Mouse (Mus musculus) bone marrow, adult 2 months (tissue): ENCODE measurements around the gene Kif14.

Experiments used
- CTCF ChIP-seq: fragments of 200-500 bp; IDR thresholded peaks from 2 replicates; pipeline ENCODE4 v1.5.1; 2011; ENCODE audit warnings: low read length, control low read depth; ENCODE audit not compliant: control insufficient read depth, insufficient read depth
- POLR2A ChIP-seq: fragments of 200-500 bp; IDR thresholded peaks from 2 replicates; pipeline ENCODE4 v1.6.1; 2011; ENCODE audit warnings: low read depth, mild to moderate bottlenecking, control low read depth, low read length, borderline replicate concordance; ENCODE audit not compliant: control insufficient read depth

GRCm38 (mm10) chr1:136550285-136550684 lies 84.1 kb downstream of the Kif14 start:
- no peak for TF ChIP-seq POLR2A
- no peak for TF ChIP-seq CTCF
